Mouse (Mus musculus) CH12.LX (cell line): ENCODE data around the gene Agap1. TPM values are rescaled to one million over a fixed set of nuclear protein-coding genes. Genes with fewer than 3 reads are reported as not detected.

Source experiments
- DNase-seq: peaks from one replicate; pipeline ENCODE4 v3.0.0-alpha.2; 2013; ENCODE audit errors: extremely low read depth
- H3K27ac ChIP-seq: 2 replicates; pipeline ENCODE4 v1.5.1; 2012; ENCODE audit warnings: low read depth, mild to moderate bottlenecking, control low read depth, moderate library complexity; ENCODE audit not compliant: insufficient read depth
- H3K27me3 ChIP-seq: replicated peaks from 2 replicates; pipeline ENCODE3; 2012; ENCODE audit warnings: inconsistent platforms
- H3K36me3 ChIP-seq, 2 experiments: replicated peaks in 1 of 2; 2 replicates each; pipeline versions ENCODE3 to v1.6.1; 2012; ENCODE audit warnings: inconsistent platforms in 1 of 2, low read length in 1 of 2, mild to moderate bottlenecking in 1 of 2, mixed read lengths in 1 of 2, moderate library complexity in 1 of 2; ENCODE audit not compliant: control insufficient read depth in 1 of 2, insufficient read depth in 1 of 2
- H3K4me1 ChIP-seq, 2 experiments: 2 replicates each; pipeline ENCODE4 v1.6.1; 2012; ENCODE audit warnings: inconsistent platforms in 1 of 2, moderate library complexity in 1 of 2; ENCODE audit not compliant: insufficient read depth in 2 of 2, control insufficient read depth in 1 of 2
- H3K4me2 ChIP-seq: 2 replicates; pipeline ENCODE4 v1.6.1; 2012; ENCODE audit warnings: low read depth, mild to moderate bottlenecking, control low read depth; ENCODE audit not compliant: poor library complexity, insufficient read depth, severe bottlenecking
- H3K4me3 ChIP-seq, 3 experiments: fragments of 150-350 bp in 1 of 3; sonication (generic) in 1 of 3; replicated peaks in 1 of 3; 2 replicates each; pipeline versions ENCODE3 to v1.5.1; 2011 to 2012; ENCODE audit warnings: low read depth in 2 of 3, low read length in 2 of 3, mild to moderate bottlenecking in 2 of 3, moderate library complexity in 2 of 3, control low read depth in 1 of 3, improper control_type of control experiment in 1 of 3, inconsistent platforms in 1 of 3, mixed read lengths in 1 of 3; ENCODE audit not compliant: poor library complexity in 1 of 3
- H3K79me2 ChIP-seq: replicated peaks from 2 replicates; pipeline ENCODE4 v1.6.1; 2012; ENCODE audit warnings: mild to moderate bottlenecking, moderate library complexity; ENCODE audit not compliant: control insufficient read depth, poor library complexity, insufficient read depth, severe bottlenecking; ENCODE audit errors: extremely low read depth
- H3K9ac ChIP-seq: 2 replicates; pipeline ENCODE4 v1.6.1; 2012; ENCODE audit warnings: low read depth, mild to moderate bottlenecking, control low read depth, moderate library complexity; ENCODE audit not compliant: insufficient read depth
- H3K9me3 ChIP-seq: replicated peaks from 2 replicates; pipeline ENCODE3; 2012; ENCODE audit warnings: low read length, inconsistent platforms, mixed read lengths
- CHD1 ChIP-seq: IDR thresholded peaks from 2 replicates; pipeline ENCODE4 v1.6.1; 2012; ENCODE audit warnings: low read depth, low read length, improper control_type of control experiment, inconsistent platforms
- CTCF ChIP-seq, 2 experiments: IDR thresholded peaks in 1 of 2; conservative IDR thresholded peaks in 1 of 2; 2 replicates each; pipeline ENCODE4 v1.5.1; 2011 to 2012; ENCODE audit warnings: low read depth in 2 of 2, low read length in 2 of 2, improper control_type of control experiment in 1 of 2, inconsistent platforms in 1 of 2, mild to moderate bottlenecking in 1 of 2, moderate library complexity in 1 of 2
- E2F4 ChIP-seq: IDR thresholded peaks from 2 replicates; pipeline ENCODE4 v1.6.1; 2011; ENCODE audit warnings: low read depth, low read length, improper control_type of control experiment; ENCODE audit not compliant: insufficient replicate concordance
- ETS1 ChIP-seq: conservative IDR thresholded peaks from 2 replicates; pipeline ENCODE4 v1.6.1; 2012; ENCODE audit warnings: low read depth, mild to moderate bottlenecking, inconsistent platforms, low read length, improper control_type of control experiment, moderate library complexity
- GABPA ChIP-seq: IDR thresholded peaks from 2 replicates; pipeline ENCODE4 v1.6.1; 2012; ENCODE audit warnings: low read depth, low read length, improper control_type of control experiment, inconsistent platforms; ENCODE audit not compliant: insufficient replicate concordance
- HCFC1 ChIP-seq: IDR thresholded peaks from 2 replicates; pipeline ENCODE4 v1.6.1; 2012; ENCODE audit warnings: low read depth, mild to moderate bottlenecking, inconsistent platforms, low read length, improper control_type of control experiment
- KAT2A ChIP-seq: IDR thresholded peaks from 2 replicates; pipeline ENCODE4 v1.6.1; 2012; ENCODE audit warnings: low read length, improper control_type of control experiment, inconsistent platforms; ENCODE audit not compliant: insufficient replicate concordance
- MAFK ChIP-seq: IDR thresholded peaks from 2 replicates; pipeline ENCODE4 v1.6.1; 2011; ENCODE audit warnings: low read length, improper control_type of control experiment; ENCODE audit not compliant: insufficient replicate concordance
- MAZ ChIP-seq: IDR thresholded peaks from 2 replicates; pipeline ENCODE4 v1.6.1; 2012; ENCODE audit warnings: low read depth, mild to moderate bottlenecking, inconsistent platforms, low read length, improper control_type of control experiment, moderate library complexity
- MYC ChIP-seq: IDR thresholded peaks from 2 replicates; pipeline ENCODE4 v1.6.1; 2011; ENCODE audit warnings: low read depth, mild to moderate bottlenecking, improper control_type of control experiment, low read length
- NELFE ChIP-seq: IDR thresholded peaks from 2 replicates; pipeline ENCODE4 v1.6.1; 2011; ENCODE audit warnings: low read depth, low read length, improper control_type of control experiment
- PAX5 ChIP-seq: IDR thresholded peaks from 2 replicates; pipeline ENCODE4 v1.6.1; 2012; ENCODE audit warnings: low read length, inconsistent platforms, mixed read lengths
- POLR2A ChIP-seq: IDR thresholded peaks from 2 replicates; pipeline ENCODE4 v1.6.1; 2011; ENCODE audit warnings: low read depth, mild to moderate bottlenecking, improper control_type of control experiment, low read length
- POLR2AphosphoS2 ChIP-seq: IDR thresholded peaks from 2 replicates; pipeline ENCODE4 v1.6.1; 2011; ENCODE audit warnings: low read depth, low read length, improper control_type of control experiment
- RAD21 ChIP-seq: IDR thresholded peaks from 2 replicates; pipeline ENCODE4 v1.6.1; 2011; ENCODE audit warnings: low read depth, mild to moderate bottlenecking, low read length, improper control_type of control experiment, moderate library complexity
- RCOR1 ChIP-seq: conservative IDR thresholded peaks from 2 replicates; pipeline ENCODE4 v1.6.1; 2012; ENCODE audit warnings: low read depth, mild to moderate bottlenecking, inconsistent platforms, low read length, improper control_type of control experiment
- SIN3A ChIP-seq: IDR thresholded peaks from 2 replicates; pipeline ENCODE4 v1.6.1; 2012; ENCODE audit warnings: low read length, improper control_type of control experiment, inconsistent platforms
- TBP ChIP-seq: conservative IDR thresholded peaks from 2 replicates; pipeline ENCODE4 v1.6.1; 2011; ENCODE audit warnings: low read depth, low read length, improper control_type of control experiment
- UBTF ChIP-seq: IDR thresholded peaks from 2 replicates; pipeline ENCODE4 v1.6.1; 2012; ENCODE audit warnings: low read depth, mild to moderate bottlenecking, inconsistent platforms, low read length, improper control_type of control experiment, moderate library complexity
- USF1 ChIP-seq: IDR thresholded peaks from 2 replicates; pipeline ENCODE4 v1.6.1; 2014; ENCODE audit warnings: low read depth, mild to moderate bottlenecking, inconsistent platforms, low read length, improper control_type of control experiment
- USF2 ChIP-seq: conservative IDR thresholded peaks from 2 replicates; pipeline ENCODE4 v1.6.1; 2011; ENCODE audit warnings: low read depth, low read length, improper control_type of control experiment
- ZKSCAN1 ChIP-seq: IDR thresholded peaks from 2 replicates; pipeline ENCODE4 v1.6.1; 2012; ENCODE audit warnings: low read depth, inconsistent platforms, low read length, improper control_type of control experiment, borderline replicate concordance
- ZMIZ1 ChIP-seq: IDR thresholded peaks from 2 replicates; pipeline ENCODE4 v1.6.1; 2012; ENCODE audit warnings: low read depth, mild to moderate bottlenecking, inconsistent platforms, low read length, improper control_type of control experiment
- dilution Hi-C: fragments of 300-500 bp; cut with MboI; formaldehyde crosslinking; loops from 2 replicates; pipeline ENCODE4 v1.14.3; 2020; ENCODE audit warnings: low sequenced_read_pairs; ENCODE audit not compliant: extremely low pct_unique_long_range_greater_than_20kb, extremely low pct_ligation_motif_present
- in situ Hi-C: fragments of 300-500 bp; cut with MboI; formaldehyde crosslinking; loops from 3 replicates; pipeline ENCODE4 v1.14.3; 2019; ENCODE audit warnings: low sequenced_read_pairs, low pct_ligation_motif_present, low pct_unique_long_range_greater_than_20kb, mixed read lengths
- polyA plus RNA-seq: library from polyadenylated mRNA; unstranded; fragments of >175 nt; gene quantifications from 2 replicates; pipeline ENCODE4 v1.2.1, GENCODE M21; 2012; ENCODE audit warnings: low read depth; ENCODE audit not compliant: insufficient read length
- total RNA-seq, 2 experiments: library from RNA; depleted of rRNA; stranded (reverse); fragments of 300-350 nt in 1 of 2; fragments of >200 nt in 1 of 2; gene quantifications; 2 replicates each; pipeline ENCODE4 v1.2.3; 2012 to 2014

Gene Agap1
- total and polyA plus RNA-seq, 3 experiments = not detected

- dilution Hi-C loops (no loop called here), in situ Hi-C loops (no loop called here)
- no peak for DNase-seq
- Histone ChIP-seq H3K27ac (no peak overlapping the region), H3K79me2 (no peaks in the 10 kb centered on the region), H3K4me3 (no peak overlapping the region), H3K4me1 (no peaks in the 10 kb centered on the region), H3K36me3 (no peaks in the 10 kb centered on the region), H3K9me3 (peaks cover 94% of the 10 kb centered on the region), H3K27me3 (no peaks in the 10 kb centered on the region), H3K9ac (no peak overlapping the region), H3K4me2 (no peak overlapping the region)
- TF ChIP-seq HCFC1 (no peak), CHD1 (no peak), ZMIZ1 (no peak), USF2 (no peak), RAD21 (no peak), KAT2A (no peak), CTCF (conservative IDR thresholded peaks at IDR 0.05 in 1 of 2, IDR thresholded peaks at IDR 0.05 in 1 of 2; ENCODE audit: low read depth in 2 of 2, low read length in 2 of 2) (no peak), GABPA (no peak), ZKSCAN1 (no peak), TBP (no peak), NELFE (no peak), UBTF (no peak), E2F4 (no peak), SIN3A (no peak), ETS1 (no peak)
Observed at GRCm38 (mm10) chr1:89925501-89926190, 471.0 kb downstream of the Agap1 start.

- DNase-seq = no peak
- TF ChIP-seq USF1 (no peak), ZKSCAN1 (no peak), UBTF (no peak), POLR2AphosphoS2 (no peak), POLR2A (no peak), MYC (no peak), KAT2A (no peak), PAX5 (no peak), MAFK (no peak), RAD21 (no peak), NELFE (no peak), USF2 (no peak), MAZ (no peak), RCOR1 (no peak), TBP (no peak), E2F4 (no peak)
- Histone ChIP-seq H3K27ac (no peak overlapping the region), H3K27me3 (no peaks in the 10 kb centered on the region), H3K9ac (no peak overlapping the region), H3K79me2 (no peaks in the 10 kb centered on the region), H3K4me2 (no peak overlapping the region), H3K36me3 (no peaks in the 10 kb centered on the region), H3K4me1 (no peaks in the 10 kb centered on the region), H3K9me3 (peaks cover 94% of the 10 kb centered on the region), H3K4me3 (no peak overlapping the region)
- dilution Hi-C loops (no loop called here), in situ Hi-C loops (no loop called here)
Observed at GRCm38 (mm10) chr1:89926583-89927060, 472.0 kb downstream of the Agap1 start.
